Mouse (Mus musculus) right cerebral cortex, adult 18-20 months (tissue): ENCODE data around the gene Ppp1r26.
A peak's percentile ranks its signal among the peaks of the same experiment; 100 is the strongest.
"Not testable (repeated sequence)": the region's sequence is repeated elsewhere in the genome, so short reads cannot be mapped to it uniquely, and the experiment has no call there.

Experiments used
- DNase-seq: peaks from one replicate; pipeline ENCODE4 v3.0.0; 2022; ENCODE audit warnings: mixed read lengths

The Ppp1r26 gene

GRCm38 (mm10) chr2:28446181-28446514 lies 452 bp upstream of the Ppp1r26 start:
- DNase-seq = no peak

- DNase-seq = no peak
Observed at GRCm38 (mm10) chr2:28447315-28447670, 693 bp downstream of the Ppp1r26 start.

- DNase-seq = no peak
Observed at GRCm38 (mm10) chr2:28451663-28452062, 5.1 kb downstream of the Ppp1r26 start.

- no peak for DNase-seq
Observed at GRCm38 (mm10) chr2:28453539-28453938, 6.9 kb downstream of the Ppp1r26 start.

GRCm38 (mm10) chr2:28456616-28457015 lies 10.0 kb downstream of the Ppp1r26 start:
- no peak for DNase-seq

GRCm38 (mm10) chr2:28463919-28464318 lies 17.3 kb downstream of the Ppp1r26 start:
- DNase-seq = peak; percentile 67

GRCm38 (mm10) chr2:28464919-28465318 lies 18.3 kb downstream of the Ppp1r26 start:
- no peak for DNase-seq

- DNase-seq = peak; percentile 79
Observed at GRCm38 (mm10) chr2:28465836-28466518, 19.4 kb downstream of the Ppp1r26 start, which contains the start of gene 1700007K13Rik. Gene 1700007K13Rik, minus strand, starts transcription at chr2:28466332.

GRCm38 (mm10) chr2:28467860-28468485 lies 21.4 kb downstream of the Ppp1r26 start, which contains the start of gene Mrps2:
Gene Mrps2, plus strand, starts transcription at chr2:28468066.
- DNase-seq = peak; percentile 90

- DNase-seq = no peak
Observed at GRCm38 (mm10) chr2:28468486-28469225, 22.1 kb downstream of the Ppp1r26 start.

- DNase-seq = no peak
Observed at GRCm38 (mm10) chr2:28469461-28469860, 22.9 kb downstream of the Ppp1r26 start.

- DNase-seq = no peak
Observed at GRCm38 (mm10) chr2:28470591-28470990, 24.0 kb downstream of the Ppp1r26 start.

- not testable (repeated sequence) for DNase-seq
Observed at GRCm38 (mm10) chr2:28472011-28472410, 25.4 kb downstream of the Ppp1r26 start.

- not testable (repeated sequence) for DNase-seq
Observed at GRCm38 (mm10) chr2:28477993-28478392, 31.4 kb downstream of the Ppp1r26 start.

GRCm38 (mm10) chr2:28479208-28480204 lies 32.9 kb downstream of the Ppp1r26 start:
- no peak for DNase-seq

GRCm38 (mm10) chr2:28483861-28484260 lies 37.3 kb downstream of the Ppp1r26 start:
- DNase-seq = no peak

GRCm38 (mm10) chr2:28494521-28494920 lies 47.9 kb downstream of the Ppp1r26 start:
- DNase-seq = no peak

GRCm38 (mm10) chr2:28495207-28495756 lies 48.7 kb downstream of the Ppp1r26 start:
- DNase-seq = no peak

GRCm38 (mm10) chr2:28495801-28496595 lies 49.4 kb downstream of the Ppp1r26 start:
- DNase-seq = no peak

- no peak for DNase-seq
Observed at GRCm38 (mm10) chr2:28496671-28497070, 50.1 kb downstream of the Ppp1r26 start, which contains the start of gene Gbgt1. Gene Gbgt1, plus strand, starts transcription at chr2:28496891.

GRCm38 (mm10) chr2:28497561-28497960 lies 51.0 kb downstream of the Ppp1r26 start:
- DNase-seq = no peak
